Mouse (Mus musculus) 416B (cell line): ENCODE data around the gene Adgrl3.
A peak's percentile ranks its signal among the peaks of the same experiment; 100 is the strongest.

Experiments
- DNase-seq: peaks from one replicate; pipeline ENCODE4 v3.0.0; 2011; ENCODE audit warnings: low read depth

Adgrl3 gene

GRCm38 (mm10) chr5:81248724-81249123, 228.8 kb downstream of the Adgrl3 start:
- DNase-seq: no peak

DNA sequence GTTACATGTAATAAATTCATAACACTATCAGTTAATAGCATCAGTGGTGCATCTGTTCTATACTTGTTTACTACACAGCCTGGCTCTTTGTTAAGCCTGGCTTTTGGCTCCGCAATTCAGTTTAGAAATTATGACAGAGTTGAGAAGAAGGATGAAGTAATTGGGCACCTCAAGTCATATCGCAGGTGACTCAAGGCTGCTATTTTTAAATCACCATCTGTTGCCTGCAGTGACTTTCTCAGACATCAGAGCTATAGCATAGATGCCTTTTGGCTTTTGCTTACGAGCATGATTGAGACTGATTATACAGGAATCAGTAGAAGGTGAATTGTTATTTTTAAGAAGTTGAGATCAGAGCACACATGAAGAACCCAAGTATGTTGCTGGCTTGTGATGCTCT, 236.2 kb downstream of the Adgrl3 start:
- DNase-seq: no peak

GRCm38 (mm10) chr5:81269689-81270088, 249.8 kb downstream of the Adgrl3 start:
- DNase-seq: peak; percentile 13

DNA sequence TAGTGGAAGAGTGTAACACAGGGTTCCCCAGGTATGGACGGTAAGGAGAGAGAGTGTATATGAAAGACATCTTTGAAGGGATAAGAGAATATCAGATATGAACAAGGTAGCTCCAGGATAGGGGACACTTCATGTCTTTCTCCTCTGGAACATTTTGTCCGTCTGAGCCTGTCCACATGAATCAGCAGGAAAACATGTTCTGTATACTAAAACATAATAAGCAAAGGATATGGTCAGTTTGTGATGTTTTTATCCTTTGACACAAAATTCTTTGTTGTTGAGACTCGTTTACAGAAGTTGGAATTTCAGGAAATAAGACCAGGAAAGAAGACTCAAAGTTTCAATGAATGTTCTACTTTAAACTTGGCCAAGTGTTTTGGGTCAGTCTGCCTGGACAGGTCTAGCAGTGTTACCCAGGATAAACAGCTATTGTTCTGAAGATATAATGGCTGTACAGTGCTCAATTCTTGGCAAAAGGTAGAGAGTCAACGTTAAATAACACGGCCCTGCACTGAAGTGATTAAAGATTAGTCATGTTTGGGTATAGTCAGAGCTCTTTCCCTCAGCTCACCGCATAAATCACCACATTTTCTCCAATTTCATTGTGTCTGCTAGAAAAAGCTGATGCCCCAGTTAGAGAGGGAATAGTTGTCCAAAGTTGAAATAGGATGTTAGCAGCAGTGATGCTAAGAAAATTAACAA, 255.6 kb downstream of the Adgrl3 start:
- no peak for DNase-seq

GRCm38 (mm10) chr5:81279246-81279645, 259.3 kb downstream of the Adgrl3 start:
- no peak for DNase-seq

GRCm38 (mm10) chr5:81285643-81286042, 265.7 kb downstream of the Adgrl3 start:
- no peak for DNase-seq

DNA sequence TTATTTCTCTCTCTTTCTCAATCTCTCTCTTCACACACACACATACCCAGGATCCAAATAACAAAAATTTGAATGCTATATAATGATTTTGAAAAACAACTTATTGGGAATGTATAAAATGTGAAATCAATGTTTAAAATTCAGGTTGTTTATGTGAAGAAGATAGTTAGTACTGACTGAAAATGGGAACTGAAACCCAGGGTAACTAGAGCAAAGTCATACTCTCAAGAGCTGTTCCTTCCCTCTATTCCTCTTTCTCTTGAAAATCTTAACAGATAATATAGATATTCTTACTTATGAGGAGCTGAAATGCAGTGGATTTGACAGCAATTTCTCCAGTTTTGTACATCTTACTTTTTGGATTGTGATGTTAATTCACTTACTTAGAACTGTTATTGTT, 281.9 kb downstream of the Adgrl3 start:
- no peak for DNase-seq

- DNase-seq: no peak
Observed at GRCm38 (mm10) chr5:81317406-81318112, 297.6 kb downstream of the Adgrl3 start.

GRCm38 (mm10) chr5:81321276-81321934, 301.5 kb downstream of the Adgrl3 start:
- no peak for DNase-seq

DNA sequence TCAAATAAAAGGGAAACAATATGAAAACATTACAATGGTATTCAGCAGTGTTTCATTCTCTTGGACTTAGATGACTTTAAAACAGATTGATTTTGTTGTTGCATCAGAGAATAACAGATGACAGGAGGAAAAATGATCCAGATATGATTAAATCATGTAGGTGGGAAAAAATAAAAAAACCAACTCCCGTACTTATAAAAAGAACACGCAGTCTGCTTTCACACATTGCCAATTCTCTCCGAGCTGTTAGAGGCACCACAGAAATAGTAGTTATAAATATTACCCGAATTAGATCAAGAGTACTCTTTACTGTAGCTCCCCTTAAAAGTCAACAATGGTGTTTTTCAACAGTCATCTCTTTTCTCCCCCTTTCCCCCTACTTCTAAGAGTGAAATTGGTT, 302.1 kb downstream of the Adgrl3 start:
- DNase-seq: no peak

- DNase-seq: peak; percentile 26
Observed at GRCm38 (mm10) chr5:81326916-81327315, 307.0 kb downstream of the Adgrl3 start.

DNA sequence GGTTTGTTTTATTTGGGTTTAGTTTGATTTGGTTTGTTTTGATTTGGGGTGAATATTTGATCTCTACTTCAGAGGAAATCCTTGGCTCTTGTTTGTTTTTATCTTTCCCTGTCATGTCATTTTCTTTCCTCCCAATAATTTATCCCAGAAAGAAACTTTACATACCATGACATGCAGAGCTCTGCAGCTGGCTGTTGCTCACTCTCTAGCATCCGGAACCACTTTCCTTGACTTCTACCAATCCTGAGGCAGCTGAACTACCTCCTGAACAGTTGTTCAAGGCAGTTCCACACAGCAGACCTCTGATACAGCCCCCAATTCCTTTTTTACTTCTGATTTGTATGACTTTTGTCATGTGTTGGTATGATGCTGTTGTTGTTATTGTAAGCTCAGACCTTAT, 307.5 kb downstream of the Adgrl3 start:
- DNase-seq: no peak

GRCm38 (mm10) chr5:81329571-81329971, 309.6 kb downstream of the Adgrl3 start:
- no peak for DNase-seq

- DNase-seq: no peak
Observed at GRCm38 (mm10) chr5:81344330-81344729, 324.4 kb downstream of the Adgrl3 start.

DNA sequence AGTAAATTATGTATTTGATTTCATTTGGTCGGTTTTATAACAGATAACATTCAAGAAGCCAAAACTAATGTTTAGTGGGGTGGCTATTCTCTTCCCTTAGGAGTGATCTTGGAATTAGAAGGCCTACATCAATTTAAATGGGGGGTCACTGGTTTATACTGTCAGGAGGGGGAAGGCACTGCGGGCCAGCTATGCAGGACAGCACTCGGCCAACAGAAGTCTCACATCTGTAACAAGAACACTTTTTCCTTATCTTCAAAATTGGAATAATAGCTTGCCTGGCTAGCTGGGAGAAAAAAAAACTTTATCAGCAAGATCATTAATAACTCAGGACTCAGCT, 325.1 kb downstream of the Adgrl3 start:
- DNase-seq: no peak

DNA sequence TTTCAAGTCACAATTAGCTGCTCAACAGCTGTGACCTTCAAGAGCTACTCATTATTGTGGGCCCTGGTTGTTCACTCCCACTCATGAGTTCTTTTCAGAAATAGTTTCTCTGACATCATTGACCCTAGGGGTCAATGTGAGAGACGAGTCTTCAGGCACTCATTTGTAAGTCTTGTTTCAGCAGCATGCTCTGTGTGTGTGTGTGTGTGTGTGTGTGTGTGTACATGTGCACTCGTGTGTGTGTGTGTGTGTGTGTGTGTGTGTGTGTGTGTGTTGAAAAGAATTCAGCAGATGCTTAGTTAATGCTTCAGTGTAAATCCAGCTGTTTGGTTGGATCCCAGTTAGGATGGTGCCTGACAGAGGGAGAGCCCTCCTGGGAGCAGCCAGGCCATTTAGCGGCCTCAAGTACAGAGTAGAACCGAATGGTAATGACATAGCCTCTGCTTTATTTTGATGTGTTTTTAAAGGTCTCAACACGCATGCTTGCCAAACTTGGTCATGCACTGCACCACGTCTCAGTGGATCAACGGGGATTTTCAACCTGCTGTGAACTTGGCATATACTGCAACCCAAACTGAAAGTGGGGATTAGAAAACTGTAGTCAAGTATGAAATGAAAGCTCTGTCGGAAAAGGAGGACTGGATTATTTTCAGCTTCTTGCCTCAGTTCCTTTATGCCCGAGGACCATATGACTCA, 325.6 kb downstream of the Adgrl3 start:
- no peak for DNase-seq

DNA sequence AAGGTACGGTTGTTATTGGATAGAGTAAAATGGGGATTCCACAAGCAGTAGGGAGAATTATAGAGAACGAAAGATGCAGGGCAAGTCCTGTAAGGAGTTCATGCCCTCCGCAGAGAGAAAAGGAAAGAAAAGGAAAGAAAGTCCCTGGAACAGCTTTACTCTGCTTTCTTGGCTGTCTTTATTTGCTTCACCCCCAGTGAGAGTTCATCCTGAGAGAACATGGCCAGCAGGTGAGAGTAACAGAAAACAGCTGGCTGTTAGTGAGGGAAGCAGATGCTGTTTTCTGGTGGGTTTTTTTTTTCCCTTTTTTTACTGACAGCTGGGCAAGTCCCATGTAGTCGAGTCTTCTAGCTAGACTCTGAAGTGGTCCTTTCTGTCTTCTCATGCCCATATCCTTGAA, 327.6 kb downstream of the Adgrl3 start:
- DNase-seq: no peak

DNA sequence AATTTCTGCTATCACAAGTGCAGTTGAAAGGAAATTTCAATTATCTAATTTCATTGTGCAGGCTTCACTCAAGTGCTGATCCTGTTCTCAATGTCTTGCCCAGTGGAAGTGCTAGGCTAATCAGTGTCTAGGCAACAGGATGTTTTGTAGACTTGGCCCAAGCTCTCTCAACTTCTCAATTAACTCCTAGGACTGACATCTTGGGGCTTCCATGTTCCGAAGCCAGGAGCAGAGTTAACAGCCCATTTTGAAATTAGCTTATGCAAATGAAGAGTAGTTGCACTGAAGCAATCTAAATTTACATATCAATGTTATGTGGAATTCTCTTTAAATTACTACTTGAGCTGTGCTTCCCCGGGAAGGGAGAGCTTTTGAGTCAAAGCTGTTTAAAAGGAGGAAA, 339.6 kb downstream of the Adgrl3 start:
- no peak for DNase-seq

GRCm38 (mm10) chr5:81364198-81364643, 344.3 kb downstream of the Adgrl3 start:
- DNase-seq: no peak

- DNase-seq: no peak
Observed at GRCm38 (mm10) chr5:81365250-81365649, 345.3 kb downstream of the Adgrl3 start.

- no peak for DNase-seq
Observed at GRCm38 (mm10) chr5:81370126-81370850, 350.4 kb downstream of the Adgrl3 start.

- peak; percentile 12 for DNase-seq
Observed at GRCm38 (mm10) chr5:81375992-81376391, 356.1 kb downstream of the Adgrl3 start.
